Mouse (Mus musculus) lung, postnatal 10 days (tissue): Measurements from ENCODE around the gene Ptgir.

ENCODE experiments used
- DNase-seq: peaks from one replicate; pipeline ENCODE4 v3.0.0; 2021

Gene Ptgir

GRCm38 (mm10) chr7:16918014-16918413 lies 11.7 kb downstream of the Ptgir start:
- DNase-seq: no peak

- DNase-seq: no peak
These were observed 12.4 kb downstream of the Ptgir start for GRCm38 (mm10) chr7:16918670-16919069.

GRCm38 (mm10) chr7:16919395-16920149 lies 13.3 kb downstream of the Ptgir start:
- no peak for DNase-seq

GRCm38 (mm10) chr7:16920150-16920579 lies 13.9 kb downstream of the Ptgir start:
- DNase-seq: no peak

GRCm38 (mm10) chr7:16920818-16921791 lies 14.8 kb downstream of the Ptgir start:
- DNase-seq: no peak

GRCm38 (mm10) chr7:16921881-16922335 lies 15.6 kb downstream of the Ptgir start:
- no peak for DNase-seq

GRCm38 (mm10) chr7:16922360-16922973 lies 16.2 kb downstream of the Ptgir start:
- DNase-seq: no peak

- DNase-seq: peak; percentile 59
These were observed 17.2 kb downstream of the Ptgir start for GRCm38 (mm10) chr7:16923283-16924036.

- DNase-seq: peak; percentile 100
These were observed 17.9 kb downstream of the Ptgir start, which contains the start of gene Calm3 for GRCm38 (mm10) chr7:16924037-16924834. Gene Calm3 (minus strand): TSS chr7:16924114.

GRCm38 (mm10) chr7:16928341-16928740 lies 22.1 kb downstream of the Ptgir start:
- DNase-seq: no peak

GRCm38 (mm10) chr7:16930850-16931249 lies 24.6 kb downstream of the Ptgir start:
- peak; percentile 77 for DNase-seq

GRCm38 (mm10) chr7:16931968-16932627 lies 25.8 kb downstream of the Ptgir start:
- DNase-seq: peak; percentile 89

- DNase-seq: peak; percentile 68
These were observed 26.7 kb downstream of the Ptgir start for GRCm38 (mm10) chr7:16932704-16933577.

- DNase-seq: no peak
These were observed 31.0 kb downstream of the Ptgir start for GRCm38 (mm10) chr7:16937312-16937711.

- no peak for DNase-seq
These were observed 32.0 kb downstream of the Ptgir start for GRCm38 (mm10) chr7:16938117-16938791.

- DNase-seq: no peak
These were observed 34.0 kb downstream of the Ptgir start for GRCm38 (mm10) chr7:16940292-16940691.

GRCm38 (mm10) chr7:16942861-16943260 lies 36.6 kb downstream of the Ptgir start:
- DNase-seq: no peak

- peak; percentile 86 for DNase-seq
These were observed 37.9 kb downstream of the Ptgir start, which contains the start of gene Pnmal2 for GRCm38 (mm10) chr7:16944061-16944807. Gene Pnmal2 (plus strand): TSS chr7:16944682.
